Mouse (Mus musculus): ENCODE results near the gene Nr3c2.

DNA sequence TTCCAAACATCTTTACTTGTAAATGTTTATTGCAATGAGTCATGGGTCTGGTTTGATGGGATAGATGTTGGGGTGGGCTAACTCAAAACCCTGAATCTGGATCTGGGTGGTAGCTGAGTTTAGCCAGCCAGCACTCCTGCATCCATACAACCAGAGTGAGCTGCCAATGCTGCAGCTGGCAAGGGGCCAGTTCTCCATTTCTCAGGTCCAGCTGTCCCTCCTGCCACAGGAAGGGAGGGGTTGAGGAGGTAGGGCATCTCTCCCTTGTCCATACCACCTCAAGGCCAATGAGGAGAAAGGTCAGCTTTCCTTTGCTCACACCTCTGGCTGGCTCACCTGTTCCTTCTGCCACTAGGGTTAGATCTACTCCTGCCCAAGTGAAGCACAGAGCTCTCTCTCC lies 39.5 kb upstream of the Nr3c2 start:
- no peak for TF ChIP-seq CTCF (IDR thresholded peaks at IDR 0.05; ENCODE audit: low read depth, low read length)
- TF ChIP-seq POLR2A (IDR thresholded peaks at IDR 0.05; ENCODE audit: insufficient read depth, low read length): no peak
- no peak for TF ChIP-seq EP300 (IDR thresholded peaks at IDR 0.05; ENCODE audit: insufficient read depth, low read depth, low read length)
